ENCODE assay signal across 8 mouse cellular contexts in the genomic region with DNA sequence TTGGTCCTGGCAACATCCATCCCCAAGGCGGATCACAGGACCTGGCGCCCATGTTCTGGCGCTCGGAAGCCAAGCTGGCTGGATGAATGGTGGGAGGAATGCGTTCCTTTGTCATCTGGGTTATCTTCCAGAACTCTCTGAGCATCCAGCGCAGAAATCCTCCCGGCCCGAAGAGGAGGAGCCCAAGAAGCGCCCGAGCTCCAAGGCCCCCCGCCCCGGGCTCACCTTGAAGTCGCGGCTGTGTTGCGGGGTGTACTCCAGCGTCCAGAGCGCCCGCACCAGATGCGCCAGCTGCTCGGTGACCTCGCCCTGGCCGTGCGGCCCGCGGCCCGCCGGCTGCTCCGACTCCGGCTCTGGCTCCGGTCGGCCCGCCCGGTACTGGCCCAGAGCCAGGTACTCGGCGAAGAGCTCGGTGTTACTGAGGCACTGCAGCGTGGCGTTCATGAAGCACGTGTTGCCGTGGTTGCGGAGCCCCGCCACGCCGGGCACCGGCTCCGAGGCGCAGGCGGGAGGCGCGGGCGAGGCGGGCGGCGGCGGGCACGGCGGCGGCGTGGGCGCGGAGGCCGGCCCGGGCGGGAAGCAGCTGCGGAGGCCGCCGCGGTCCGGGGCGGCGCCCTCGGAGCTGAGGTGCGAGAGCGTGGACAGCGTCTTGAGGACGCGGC. TPM values are rescaled to one million over a fixed set of nuclear protein-coding genes. Genes with fewer than 3 reads are reported as not detected.
A peak's percentile ranks its signal among the peaks of the same experiment; 100 is the strongest.
DNase-seq lines count a peak whose midpoint lies in the region; ATAC-seq and TF ChIP-seq lines count a peak whose summit lies in the region.

No protein-coding gene starts in this region.

- H3K79me3 ChIP-seq in C2C12 (ENCODE audit: low read depth) = peaks cover 49% of the 10 kb centered on the region

- DNase-seq in adrenal gland, postnatal 36 days = peak; percentile 69 to 77
- no peak for DNase-seq in heart, embryonic 10.5 days (ENCODE audit: low spot score)
- DNase-seq in liver, embryonic 13.5 days = peak; percentile 26
- peak; percentile 2 to 14 for DNase-seq in natural killer cell, adult 2 months (ENCODE audit: low spot score in 2 of 2)

- H3K27ac ChIP-seq in embryonic facial prominence, embryonic 13.5 days = peak overlapping the region; percentile 83
- H3K27ac ChIP-seq in heart, embryonic 10.5 days = peak overlapping the region; percentile 93
- H3K27ac ChIP-seq in kidney, embryonic 14.5 days (ENCODE audit: low read depth, low read length) = no peak overlapping the region
- H3K27ac ChIP-seq in liver, embryonic 13.5 days = peak overlapping the region; percentile 50
- 0 out of 2 replicates have a peak overlapping the region, but pooled peaks have one; percentile 56 for H3K27ac ChIP-seq in stomach, embryonic 16.5 days (ENCODE audit: low read length)

- no peaks in the 10 kb centered on the region for H3K9me3 ChIP-seq in embryonic facial prominence, embryonic 13.5 days
- no peaks in the 10 kb centered on the region for H3K9me3 ChIP-seq in heart, embryonic 10.5 days
- no peaks in the 10 kb centered on the region for H3K9me3 ChIP-seq in kidney, embryonic 14.5 days (ENCODE audit: control insufficient read depth, low read length)
- no peaks in the 10 kb centered on the region for H3K9me3 ChIP-seq in liver, embryonic 13.5 days (replicated peaks)
- no peaks in the 10 kb centered on the region for H3K9me3 ChIP-seq in stomach, embryonic 16.5 days (replicated peaks; ENCODE audit: control insufficient read depth, low read length)

- peak overlapping the region; percentile 64 for H3K4me3 ChIP-seq in C2C12 (ENCODE audit: insufficient read depth, poor library complexity, severe bottlenecking)
- peak overlapping the region; percentile 88 for H3K4me3 ChIP-seq in embryonic facial prominence, embryonic 13.5 days
- H3K4me3 ChIP-seq in heart, embryonic 10.5 days = peak overlapping the region; percentile 82
- peak overlapping the region; percentile 80 for H3K4me3 ChIP-seq in kidney, embryonic 14.5 days (ENCODE audit: low read length)
- peak overlapping the region; percentile 85 for H3K4me3 ChIP-seq in liver, embryonic 13.5 days (replicated peaks)
- peak overlapping the region; percentile 67 for H3K4me3 ChIP-seq in stomach, embryonic 16.5 days (replicated peaks; ENCODE audit: low read length)

- H3K4me1 ChIP-seq in embryonic facial prominence, embryonic 13.5 days = peaks cover 31% of the 10 kb centered on the region
- peaks cover 40% of the 10 kb centered on the region for H3K4me1 ChIP-seq in heart, embryonic 10.5 days
- peaks cover 17% of the 10 kb centered on the region for H3K4me1 ChIP-seq in kidney, embryonic 14.5 days (ENCODE audit: control insufficient read depth, insufficient read depth, low read length)
- H3K4me1 ChIP-seq in liver, embryonic 13.5 days (replicated peaks) = peaks cover 54% of the 10 kb centered on the region
- peaks cover 15% of the 10 kb centered on the region; the same call in 1 of the 2 replicates for H3K4me1 ChIP-seq in stomach, embryonic 16.5 days (ENCODE audit: control insufficient read depth, insufficient read depth, low read length)

- H3K9ac ChIP-seq in embryonic facial prominence, embryonic 13.5 days = peak overlapping the region; percentile 84
- H3K9ac ChIP-seq in kidney, embryonic 14.5 days (ENCODE audit: low read depth, low read length) = peak overlapping the region; percentile 82
- H3K9ac ChIP-seq in liver, embryonic 13.5 days = peak overlapping the region; percentile 88
- H3K9ac ChIP-seq in stomach, embryonic 16.5 days (ENCODE audit: low read length) = peak overlapping the region; percentile 84

- under 1% methylated on average over 72 of the region's 77 CpGs for WGBS in embryonic facial prominence, embryonic 13.5 days
- under 1% methylated on average over 76 of the region's 77 CpGs for WGBS in heart, embryonic 10.5 days
- WGBS in kidney, embryonic 14.5 days = under 1% methylated on average over 60 of the region's 77 CpGs
- WGBS in liver, embryonic 13.5 days (ENCODE audit: insufficient replicate concordance) = under 1% methylated on average over 77 of the region's 77 CpGs
- under 1% methylated on average over 52 of the region's 77 CpGs for WGBS in stomach, embryonic 16.5 days

- peak overlapping the region; percentile 96 for H3K4me2 ChIP-seq in embryonic facial prominence, embryonic 13.5 days
- H3K4me2 ChIP-seq in kidney, embryonic 14.5 days (replicated peaks; ENCODE audit: low read depth, low read length) = peak overlapping the region; percentile 96
- H3K4me2 ChIP-seq in liver, embryonic 13.5 days = peak overlapping the region; percentile 100
- peak overlapping the region; percentile 75 for H3K4me2 ChIP-seq in stomach, embryonic 16.5 days (ENCODE audit: low read depth, low read length)

- peak; percentile 16 for ATAC-seq in embryonic facial prominence, embryonic 13.5 days (ENCODE audit: insufficient number of reproducible peaks, insufficient read depth, low FRiP score, low TSS enrichment, low read depth)
- ATAC-seq in kidney, embryonic 14.5 days (ENCODE audit: low FRiP score, low TSS enrichment) = peak; percentile 48; the same call in 1 of the 2 replicates
- ATAC-seq in liver, embryonic 13.5 days (ENCODE audit: low read depth) = peak; percentile 51
- ATAC-seq in stomach, embryonic 16.5 days (ENCODE audit: insufficient read depth, low FRiP score) = peak; percentile 20; the same call in 1 of the 2 replicates

- peaks cover 54% of the 10 kb centered on the region for H3K79me2 ChIP-seq in C2C12 (ENCODE audit: control insufficient read depth, insufficient read depth)

- no peaks in the 10 kb centered on the region for H3K27me3 ChIP-seq in C2C12 (ENCODE audit: control insufficient read depth, insufficient read depth, insufficient read length)
- H3K27me3 ChIP-seq in embryonic facial prominence, embryonic 13.5 days = no peaks in the 10 kb centered on the region
- H3K27me3 ChIP-seq in heart, embryonic 10.5 days (ENCODE audit: insufficient read depth, poor library complexity, severe bottlenecking) = 0 out of 2 replicates have a peak, but pooled peaks cover 4% of the 10 kb centered on the region
- H3K27me3 ChIP-seq in kidney, embryonic 14.5 days (ENCODE audit: control insufficient read depth, insufficient read depth, low read length) = no peaks in the 10 kb centered on the region
- H3K27me3 ChIP-seq in liver, embryonic 13.5 days = peaks cover 10% of the 10 kb centered on the region; the same call in 1 of the 2 replicates
- H3K27me3 ChIP-seq in stomach, embryonic 16.5 days (ENCODE audit: control insufficient read depth, insufficient read depth, low read length) = no peaks in the 10 kb centered on the region

- peaks cover 4% of the 10 kb centered on the region for H3K36me3 ChIP-seq in C2C12 (ENCODE audit: control insufficient read depth, insufficient read depth)
- 0 out of 2 replicates have a peak, but pooled peaks cover 7% of the 10 kb centered on the region for H3K36me3 ChIP-seq in embryonic facial prominence, embryonic 13.5 days
- no peaks in the 10 kb centered on the region for H3K36me3 ChIP-seq in heart, embryonic 10.5 days
- H3K36me3 ChIP-seq in kidney, embryonic 14.5 days (ENCODE audit: control insufficient read depth, insufficient read depth, low read length) = no peaks in the 10 kb centered on the region
- H3K36me3 ChIP-seq in liver, embryonic 13.5 days = peaks cover 11% of the 10 kb centered on the region; the same call in 1 of the 2 replicates
- H3K36me3 ChIP-seq in stomach, embryonic 16.5 days (ENCODE audit: control insufficient read depth, insufficient read depth, low read length) = no peaks in the 10 kb centered on the region

- TF ChIP-seq CTCF in C2C12 (IDR thresholded peaks at IDR 0.05; ENCODE audit: control insufficient read depth, insufficient read depth, insufficient read length) = no peak

- peak overlapping the region; percentile 92 for H3ac ChIP-seq in C2C12 (ENCODE audit: control insufficient read depth, insufficient read length, low read depth)

TF ChIP-seq in C2C12, 6 proteins besides CTCF, POLR2A, EP300 and RAD21:
- TF ChIP-seq MYOG (IDR thresholded peaks at IDR 0.05; ENCODE audit: control insufficient read depth, extremely low read depth, insufficient read length) (no peak), MAX (IDR thresholded peaks at IDR 0.05) (no peak), FOSL1 (IDR thresholded peaks at IDR 0.05; ENCODE audit: insufficient read depth, low read length, poor library complexity, severe bottlenecking) (no peak), USF1 (IDR thresholded peaks at IDR 0.05; ENCODE audit: low read depth) (no peak), CEBPB (IDR thresholded peaks at IDR 0.05; ENCODE audit: low read depth) (no peak), MYOD1 (IDR thresholded peaks at IDR 0.05; ENCODE audit: control insufficient read depth, insufficient read length, low read depth) (no peak)
TF ChIP-seq in C2C12: peak in this region for 0.

RNA-seq across cellular contexts. Expression of a gene that starts 0.5 kb away (rescaled TPM):
- polyA plus RNA-seq in C2C12 (2012; fragmentation: generic; extraction: Trizol) = 4.8 TPM
- 10 to 100 TPM; 12.5 to 18.3 TPM for total RNA-seq in adrenal gland, postnatal 36 days (2021)
- 2.4 TPM in 2 replicates for polyA plus RNA-seq in embryonic facial prominence, embryonic 13.5 days (2015; fragmentation: Nextera tagmentation; extraction: Ambion mirVana)
- polyA plus RNA-seq in heart, embryonic 10.5 days (2016; fragmentation: Nextera tagmentation; extraction: Ambion mirVana) = 1.6 and 2.3 TPM in 2 replicates
- polyA plus RNA-seq in kidney, embryonic 14.5 days (2014; fragmentation: Nextera tagmentation; extraction: Ambion mirVana) = 2.2 and 3.7 TPM in 2 replicates
- polyA plus RNA-seq in liver, embryonic 13.5 days (2015; fragmentation: Nextera tagmentation; extraction: Ambion mirVana) = 1.1 TPM in 2 replicates
- polyA plus RNA-seq in stomach, embryonic 16.5 days (2015; fragmentation: Nextera tagmentation; extraction: Ambion mirVana) = 1.4 and 1.7 TPM in 2 replicates

RNA-seq across cellular contexts. Expression of a gene that starts 27.7 kb away (rescaled TPM):
- not detected for polyA plus RNA-seq in C2C12 (2012; fragmentation: generic; extraction: Trizol)
- under 1 TPM in 1 of 2 experiments, not detected in 1; 0.10 TPM for total RNA-seq in adrenal gland, postnatal 36 days (2021)
- 0.98 and 1.2 TPM in 2 replicates for polyA plus RNA-seq in embryonic facial prominence, embryonic 13.5 days (2015; fragmentation: Nextera tagmentation; extraction: Ambion mirVana)
- 0.35 TPM in 1 of 2 replicates, not detected in the other for polyA plus RNA-seq in heart, embryonic 10.5 days (2016; fragmentation: Nextera tagmentation; extraction: Ambion mirVana)
- polyA plus RNA-seq in kidney, embryonic 14.5 days (2014; fragmentation: Nextera tagmentation; extraction: Ambion mirVana) = 9.9 and 14.8 TPM in 2 replicates
- not detected in 2 replicates for polyA plus RNA-seq in liver, embryonic 13.5 days (2015; fragmentation: Nextera tagmentation; extraction: Ambion mirVana)
- polyA plus RNA-seq in stomach, embryonic 16.5 days (2015; fragmentation: Nextera tagmentation; extraction: Ambion mirVana) = 1.8 and 3.4 TPM in 2 replicates
